Mouse (Mus musculus) liver, embryonic 15.5 days (tissue): ENCODE measurements around the gene Egfem1. TPM values are rescaled to one million over a fixed set of nuclear protein-coding genes. Genes with fewer than 3 reads are reported as not detected.

Source experiments
- ATAC-seq: fragments of 200-750 bp; cut with Nextera tagmentation; 2 replicates; pipeline ENCODE4 v1.8.0; 2017; ENCODE audit warnings: moderate number of reproducible peaks, mild to moderate bottlenecking, moderate library complexity; ENCODE audit not compliant: insufficient read depth
- H3K27ac ChIP-seq: fragments of 300-500 bp; sonication (generic); replicated peaks from 2 replicates; pipeline ENCODE4 v1.5.1; 2015; ENCODE audit warnings: mild to moderate bottlenecking, inconsistent platforms
- H3K27me3 ChIP-seq: fragments of 300-500 bp; sonication (generic); 2 replicates; pipeline ENCODE4 v1.6.1; 2015; ENCODE audit warnings: mild to moderate bottlenecking, inconsistent platforms
- H3K36me3 ChIP-seq: fragments of 300-500 bp; sonication (generic); replicated peaks from 2 replicates; pipeline ENCODE4 v1.6.1; 2015; ENCODE audit warnings: moderate library complexity, mild to moderate bottlenecking, inconsistent platforms
- H3K4me1 ChIP-seq: fragments of 300-500 bp; sonication (generic); replicated peaks from 2 replicates; pipeline ENCODE4 v1.6.1; 2015; ENCODE audit warnings: inconsistent platforms
- H3K4me2 ChIP-seq: fragments of 300-500 bp; sonication (generic); 2 replicates; pipeline ENCODE4 v1.6.1; 2015; ENCODE audit warnings: moderate library complexity, mild to moderate bottlenecking, inconsistent platforms
- H3K4me3 ChIP-seq: fragments of 300-500 bp; sonication (generic); replicated peaks from 2 replicates; pipeline ENCODE4 v1.5.1; 2015; ENCODE audit warnings: mild to moderate bottlenecking, inconsistent platforms
- H3K9ac ChIP-seq: fragments of 300-500 bp; sonication (generic); 2 replicates; pipeline ENCODE4 v1.6.1; 2015; ENCODE audit warnings: moderate library complexity, mild to moderate bottlenecking, inconsistent platforms
- H3K9me3 ChIP-seq: fragments of 300-500 bp; sonication (generic); replicated peaks from 2 replicates; pipeline ENCODE4 v1.6.1; 2016; ENCODE audit warnings: inconsistent platforms
- WGBS: fragments of 180-500 bp; shearing (Covaris S2); methylation state at CpG from one replicate; pipeline ENCODE4 v1.1.7; 2015; ENCODE audit warnings: mixed read lengths; ENCODE audit not compliant: insufficient replicate concordance; 5-methylcytosine and 5-hydroxymethylcytosine counted together
- polyA plus RNA-seq: library from polyadenylated mRNA; unstranded; fragments of >200 nt; fragmentation: Nextera tagmentation; extraction: Ambion mirVana; gene quantifications from 2 replicates; pipeline ENCODE4 v1.2.1, GENCODE M21; 2015

Egfem1 gene
- polyA plus RNA-seq, 1 experiment from 2014 or later, result 0.33 TPM

DNA sequence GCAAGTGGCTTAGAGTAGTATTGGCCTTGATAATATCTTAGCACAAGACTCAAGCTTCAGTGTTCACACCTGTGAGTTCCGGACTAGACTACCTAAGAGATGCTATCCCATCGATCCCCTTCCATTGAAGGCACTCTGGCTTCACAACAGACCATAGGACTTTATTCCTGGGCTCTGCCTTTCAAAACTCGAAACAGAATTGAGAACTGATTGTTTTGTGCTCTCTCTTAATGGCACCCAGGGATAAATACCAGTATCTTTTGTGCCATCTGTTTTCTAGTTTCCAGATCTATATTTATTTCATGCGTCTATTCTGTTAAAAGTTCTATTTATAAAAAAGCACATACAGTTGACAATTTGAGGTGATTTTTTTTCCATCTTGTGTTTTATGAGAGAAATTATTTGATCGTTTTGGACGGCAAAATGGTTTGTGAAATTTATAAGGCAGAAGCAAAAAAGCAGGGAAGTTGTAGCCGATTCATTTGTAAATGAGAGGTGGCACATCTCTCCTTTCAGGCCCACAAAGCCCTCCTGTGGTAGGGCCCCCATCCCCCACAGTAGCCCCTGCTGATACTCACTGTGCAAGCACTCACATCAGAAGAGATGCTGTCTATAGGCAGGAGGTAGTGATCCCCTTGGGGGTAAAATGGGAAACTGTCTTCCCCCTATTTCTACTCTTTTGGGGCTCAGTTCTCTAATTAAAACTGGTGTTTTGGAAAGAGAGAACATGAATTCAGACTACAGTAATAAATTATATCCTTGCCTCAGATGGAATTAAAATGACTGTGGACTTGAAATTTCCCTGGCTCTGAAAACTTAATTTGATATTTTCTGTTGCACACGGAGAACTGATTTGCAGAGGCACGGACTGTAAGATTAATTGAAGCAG, 53.6 kb downstream of the Egfem1 start:
- Histone ChIP-seq H3K4me2 (no peak overlapping the region), H3K27ac (no peak overlapping the region), H3K27me3 (no peaks in the 10 kb centered on the region), H3K4me3 (no peak overlapping the region), H3K9ac (no peak overlapping the region), H3K9me3 (no peaks in the 10 kb centered on the region), H3K36me3 (no peaks in the 10 kb centered on the region), H3K4me1 (no peaks in the 10 kb centered on the region)
- no peak for ATAC-seq
- 43% methylated on average over 9 of the region's 9 CpGs for WGBS

- Histone ChIP-seq H3K9ac (no peak overlapping the region), H3K36me3 (no peaks in the 10 kb centered on the region), H3K9me3 (no peaks in the 10 kb centered on the region), H3K27me3 (no peaks in the 10 kb centered on the region), H3K4me2 (no peak overlapping the region), H3K27ac (no peak overlapping the region), H3K4me1 (no peaks in the 10 kb centered on the region), H3K4me3 (no peak overlapping the region)
- no peak for ATAC-seq
- 41% methylated on average over 10 of the region's 10 CpGs for WGBS
Measured at GRCm38 (mm10) chr3:29136065-29136955, 54.5 kb downstream of the Egfem1 start.

- no peaks in the 10 kb centered on the region for H3K36me3 ChIP-seq
- 58% methylated on average over 4 of the region's 4 CpGs for WGBS
- no peak overlapping the region for H3K4me3 ChIP-seq
- no peak overlapping the region for H3K27ac ChIP-seq
- no peaks in the 10 kb centered on the region for H3K9me3 ChIP-seq
- ATAC-seq, result no peak
- no peak overlapping the region for H3K9ac ChIP-seq
- H3K4me1 ChIP-seq, result no peaks in the 10 kb centered on the region
- no peaks in the 10 kb centered on the region for H3K27me3 ChIP-seq
- no peak overlapping the region for H3K4me2 ChIP-seq
Measured at GRCm38 (mm10) chr3:29168401-29168800, 86.6 kb downstream of the Egfem1 start.

- no peaks in the 10 kb centered on the region for H3K36me3 ChIP-seq
- no peaks in the 10 kb centered on the region for H3K9me3 ChIP-seq
- no peak overlapping the region for H3K4me3 ChIP-seq
- no peaks in the 10 kb centered on the region for H3K27me3 ChIP-seq
- 61% methylated on average over 4 of the region's 4 CpGs for WGBS
- no peak overlapping the region for H3K9ac ChIP-seq
- no peak for ATAC-seq
- no peak overlapping the region for H3K27ac ChIP-seq
- no peaks in the 10 kb centered on the region for H3K4me1 ChIP-seq
- no peak overlapping the region for H3K4me2 ChIP-seq
Measured at GRCm38 (mm10) chr3:29169003-29169402, 87.2 kb downstream of the Egfem1 start.

DNA sequence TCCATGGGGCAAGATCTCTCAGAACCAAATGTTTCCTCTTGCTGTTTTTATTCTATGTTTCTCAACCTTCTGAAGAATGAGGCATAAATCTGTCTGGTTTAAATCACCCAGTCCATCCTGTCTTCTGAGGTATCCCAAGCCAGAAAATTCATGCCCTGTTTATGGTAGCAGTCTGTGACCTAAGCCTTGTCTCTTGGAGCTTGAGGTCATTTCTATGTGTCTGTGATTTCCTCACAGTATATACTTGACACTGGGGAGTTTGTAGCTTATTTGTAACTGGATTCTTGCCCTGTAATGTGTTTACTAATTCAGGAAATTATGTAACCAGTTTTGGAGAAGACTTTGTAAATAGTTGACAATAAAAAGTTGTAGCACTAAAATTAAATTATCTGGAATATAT, 95.2 kb downstream of the Egfem1 start:
- Histone ChIP-seq H3K4me2 (no peak overlapping the region), H3K27ac (no peak overlapping the region), H3K9me3 (no peaks in the 10 kb centered on the region), H3K9ac (no peak overlapping the region), H3K36me3 (no peaks in the 10 kb centered on the region), H3K4me3 (no peak overlapping the region), H3K4me1 (no peaks in the 10 kb centered on the region), H3K27me3 (no peaks in the 10 kb centered on the region)
- ATAC-seq, result no peak

- WGBS, result 71% methylated on average over 10 of the region's 10 CpGs
- Histone ChIP-seq H3K9ac (no peak overlapping the region), H3K27me3 (no peaks in the 10 kb centered on the region), H3K36me3 (no peaks in the 10 kb centered on the region), H3K4me1 (no peaks in the 10 kb centered on the region), H3K27ac (no peak overlapping the region), H3K4me3 (no peak overlapping the region), H3K9me3 (no peaks in the 10 kb centered on the region), H3K4me2 (no peak overlapping the region)
- no peak for ATAC-seq
Measured at GRCm38 (mm10) chr3:29182988-29183387, 101.2 kb downstream of the Egfem1 start.

- H3K9me3 ChIP-seq, result no peaks in the 10 kb centered on the region
- no peak overlapping the region for H3K4me3 ChIP-seq
- no peaks in the 10 kb centered on the region for H3K36me3 ChIP-seq
- H3K27me3 ChIP-seq, result no peaks in the 10 kb centered on the region
- H3K4me2 ChIP-seq, result no peak overlapping the region
- H3K27ac ChIP-seq, result no peak overlapping the region
- no peak for ATAC-seq
- WGBS, result 68% methylated on average over 7 of the region's 7 CpGs
- no peaks in the 10 kb centered on the region for H3K4me1 ChIP-seq
- no peak overlapping the region for H3K9ac ChIP-seq
Measured at GRCm38 (mm10) chr3:29183615-29184198, 101.9 kb downstream of the Egfem1 start.

DNA sequence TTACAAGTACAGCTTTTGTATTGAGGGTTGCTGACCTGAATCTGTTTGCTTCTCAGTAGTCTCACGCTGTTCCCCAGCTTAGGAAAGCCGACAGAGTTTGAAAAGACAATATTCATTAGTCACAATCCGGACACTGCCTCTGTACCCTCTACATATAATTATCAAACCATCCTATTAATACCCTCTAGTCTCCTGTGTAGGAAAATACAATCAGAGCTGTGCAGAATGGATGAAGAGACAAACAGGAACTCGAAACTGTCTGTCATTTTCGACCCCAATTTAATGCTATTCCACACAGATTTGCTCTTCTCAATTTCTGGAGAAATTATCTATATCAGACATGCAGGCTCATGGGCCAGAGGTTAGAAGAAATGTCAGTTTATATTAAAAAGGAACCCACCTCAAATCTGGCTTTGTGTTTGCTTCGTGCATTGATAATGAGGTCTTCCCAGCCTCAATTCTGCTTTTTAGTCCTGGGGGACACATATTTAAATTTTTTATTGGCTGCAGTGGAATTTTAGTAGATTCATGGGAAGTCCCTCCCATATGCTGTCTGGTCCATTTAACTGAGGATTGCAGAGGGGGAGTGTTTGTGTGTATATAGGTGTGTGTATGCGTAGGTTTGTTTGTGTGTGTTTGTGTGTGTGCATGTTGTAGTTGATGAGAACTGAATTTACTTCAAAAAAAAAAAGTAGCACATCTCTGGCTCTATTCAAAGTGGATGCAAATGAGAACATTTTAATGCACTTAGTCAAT, 102.8 kb downstream of the Egfem1 start:
- no peaks in the 10 kb centered on the region for H3K9me3 ChIP-seq
- H3K27me3 ChIP-seq, result no peaks in the 10 kb centered on the region
- H3K4me2 ChIP-seq, result no peak overlapping the region
- no peak for ATAC-seq
- 62% methylated on average over 7 of the region's 7 CpGs for WGBS
- no peaks in the 10 kb centered on the region for H3K4me1 ChIP-seq
- no peaks in the 10 kb centered on the region for H3K36me3 ChIP-seq
- no peak overlapping the region for H3K9ac ChIP-seq
- no peak overlapping the region for H3K4me3 ChIP-seq
- H3K27ac ChIP-seq, result no peak overlapping the region

DNA sequence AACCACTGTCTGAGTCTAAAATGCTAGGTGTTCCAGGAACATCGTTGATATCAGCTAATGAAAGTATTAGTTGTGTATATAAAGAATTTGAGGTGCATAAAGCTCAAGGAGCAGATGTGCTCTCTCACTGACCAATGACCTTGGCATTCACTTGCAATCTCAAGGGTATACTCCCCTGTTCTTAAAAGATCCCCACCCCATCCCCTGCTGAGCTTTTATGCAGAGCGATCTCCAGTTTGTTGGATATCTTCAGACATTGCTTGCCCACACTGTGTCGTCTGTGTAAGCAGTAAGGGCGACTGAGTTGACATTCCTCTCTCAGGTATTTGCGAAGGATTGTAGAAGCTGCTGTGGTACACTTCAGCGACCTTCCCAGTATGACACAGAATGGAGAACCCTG, 108.4 kb downstream of the Egfem1 start:
- no peak overlapping the region for H3K9ac ChIP-seq
- H3K36me3 ChIP-seq, result no peaks in the 10 kb centered on the region
- H3K27ac ChIP-seq, result no peak overlapping the region
- H3K4me1 ChIP-seq, result no peaks in the 10 kb centered on the region
- no peak overlapping the region for H3K4me3 ChIP-seq
- no peak overlapping the region for H3K4me2 ChIP-seq
- no peak for ATAC-seq
- WGBS, result 57% methylated on average over 6 of the region's 6 CpGs
- H3K9me3 ChIP-seq, result no peaks in the 10 kb centered on the region
- no peaks in the 10 kb centered on the region for H3K27me3 ChIP-seq

GRCm38 (mm10) chr3:29197727-29198512, 116.1 kb downstream of the Egfem1 start:
- Histone ChIP-seq H3K36me3 (no peaks in the 10 kb centered on the region), H3K4me1 (no peaks in the 10 kb centered on the region), H3K4me3 (no peak overlapping the region), H3K27me3 (no peaks in the 10 kb centered on the region), H3K4me2 (no peak overlapping the region), H3K27ac (no peak overlapping the region), H3K9me3 (no peaks in the 10 kb centered on the region), H3K9ac (no peak overlapping the region)
- ATAC-seq, result no peak
- WGBS, result 61% methylated on average over 10 of the region's 10 CpGs
